Mouse (Mus musculus) forebrain, embryonic 10.5 days (tissue): Measurements from ENCODE around the gene Mpc1. TPM values are rescaled to one million over a fixed set of nuclear protein-coding genes. Genes with fewer than 3 reads are reported as not detected.

ENCODE experiments used
- DNase-seq: peaks from one replicate; pipeline ENCODE4 v3.0.0-alpha.2; 2017; ENCODE audit warnings: low spot score; ENCODE audit errors: extremely low spot score
- H3K27ac ChIP-seq: fragments of 300-500 bp; sonication (generic); 2 replicates; pipeline ENCODE4 v1.5.1; 2016; ENCODE audit warnings: mild to moderate bottlenecking
- H3K27me3 ChIP-seq: fragments of 300-500 bp; sonication (generic); 2 replicates; pipeline ENCODE4 v1.6.1; 2016; ENCODE audit warnings: mild to moderate bottlenecking; ENCODE audit not compliant: poor library complexity, severe bottlenecking
- H3K36me3 ChIP-seq: fragments of 300-500 bp; sonication (generic); replicated peaks from 2 replicates; pipeline ENCODE4 v1.6.1; 2016; ENCODE audit warnings: mild to moderate bottlenecking, moderate library complexity
- H3K4me1 ChIP-seq: fragments of 300-500 bp; sonication (generic); 2 replicates; pipeline ENCODE4 v1.6.1; 2016
- H3K4me3 ChIP-seq: fragments of 300-500 bp; sonication (generic); 2 replicates; pipeline ENCODE4 v1.5.1; 2016; ENCODE audit warnings: mild to moderate bottlenecking, moderate library complexity
- H3K9me3 ChIP-seq: fragments of 300-500 bp; sonication (generic); 2 replicates; pipeline ENCODE4 v1.6.1; 2016; ENCODE audit warnings: mild to moderate bottlenecking, moderate library complexity
- WGBS: fragments of 180-500 bp; shearing (Covaris S2); methylation state at CpG from one replicate; pipeline ENCODE4 v1.1.7; 2016; 5-methylcytosine and 5-hydroxymethylcytosine counted together
- polyA plus RNA-seq: library from polyadenylated mRNA; unstranded; fragments of >200 nt; fragmentation: Nextera tagmentation; extraction: Ambion mirVana; gene quantifications from 2 replicates; pipeline ENCODE4 v1.2.1, GENCODE M21; 2016

Mpc1 gene
- polyA plus RNA-seq, 1 experiment from 2014 or later: 71.1 TPM

DNA sequence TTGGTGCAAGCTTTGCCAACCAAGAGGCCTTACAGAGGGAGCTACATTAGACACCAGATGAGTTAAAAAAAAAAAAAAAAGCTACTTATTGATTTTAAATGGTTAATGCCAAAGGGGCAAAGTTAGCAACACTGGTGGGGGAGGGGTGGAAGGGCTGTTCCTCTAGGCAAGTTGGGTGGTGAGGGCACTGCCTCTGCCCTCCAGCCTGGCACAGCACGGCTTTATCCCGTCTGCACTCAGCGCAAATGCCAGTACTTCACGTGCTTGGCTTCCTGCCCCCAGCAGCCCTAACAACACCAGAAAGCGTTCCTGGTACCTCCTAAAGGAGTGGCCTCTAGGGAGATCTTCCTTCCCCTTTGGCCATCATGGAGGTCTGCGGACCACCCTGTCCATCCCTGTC is 60.7 kb downstream of the Mpc1 start:
- Histone ChIP-seq H3K9me3 (no peaks in the 10 kb centered on the region), H3K36me3 (no peaks in the 10 kb centered on the region), H3K27ac (no peak overlapping the region), H3K4me3 (no peak overlapping the region), H3K27me3 (peaks cover 63% of the 10 kb centered on the region), H3K4me1 (peaks cover 25% of the 10 kb centered on the region)
- no peak for DNase-seq
- WGBS: 80% methylated on average over 6 of the region's 6 CpGs

Other genes starting within 250 kb of the Mpc1 start
- gene Gm49673, start 135.1 kb upstream of the Mpc1 start, polyA plus RNA-seq: 0.22 and 0.31 TPM in 2 replicates
- 14.6 and 17.0 TPM in 2 replicates for gene Rnaset2a, start 134.8 kb upstream of the Mpc1 start, polyA plus RNA-seq
- 57.7 and 60.9 TPM in 2 replicates for gene Fgfr1op, start 117.4 kb upstream of the Mpc1 start, polyA plus RNA-seq
- not detected in 2 replicates for gene Ccr6, start 46.9 kb upstream of the Mpc1 start, polyA plus RNA-seq
- 58.6 and 62.9 TPM in 2 replicates for gene Sft2d1, start 28.2 kb downstream of the Mpc1 start, polyA plus RNA-seq
- gene Prr18, start 54.6 kb downstream of the Mpc1 start, polyA plus RNA-seq: 0.19 and 0.30 TPM in 2 replicates
- 0.35 and 0.66 TPM in 2 replicates for gene T2, start 73.1 kb downstream of the Mpc1 start, polyA plus RNA-seq
- gene T, start 151.5 kb downstream of the Mpc1 start, polyA plus RNA-seq: 0.43 and 0.52 TPM in 2 replicates
- 3.1 and 3.6 TPM in 2 replicates for gene Pde10a, start 242.5 kb downstream of the Mpc1 start, polyA plus RNA-seq